Mouse (Mus musculus) liver (tissue): Measurements from ENCODE around the gene Pou4f2.
A peak's percentile ranks its signal among the peaks of the same experiment; 100 is the strongest.

ENCODE experiments used
- DNase-seq: peaks from one replicate; pipeline ENCODE4 v3.0.0-alpha.2; 2020; ENCODE audit warnings: mixed read lengths

Gene Pou4f2

DNA sequence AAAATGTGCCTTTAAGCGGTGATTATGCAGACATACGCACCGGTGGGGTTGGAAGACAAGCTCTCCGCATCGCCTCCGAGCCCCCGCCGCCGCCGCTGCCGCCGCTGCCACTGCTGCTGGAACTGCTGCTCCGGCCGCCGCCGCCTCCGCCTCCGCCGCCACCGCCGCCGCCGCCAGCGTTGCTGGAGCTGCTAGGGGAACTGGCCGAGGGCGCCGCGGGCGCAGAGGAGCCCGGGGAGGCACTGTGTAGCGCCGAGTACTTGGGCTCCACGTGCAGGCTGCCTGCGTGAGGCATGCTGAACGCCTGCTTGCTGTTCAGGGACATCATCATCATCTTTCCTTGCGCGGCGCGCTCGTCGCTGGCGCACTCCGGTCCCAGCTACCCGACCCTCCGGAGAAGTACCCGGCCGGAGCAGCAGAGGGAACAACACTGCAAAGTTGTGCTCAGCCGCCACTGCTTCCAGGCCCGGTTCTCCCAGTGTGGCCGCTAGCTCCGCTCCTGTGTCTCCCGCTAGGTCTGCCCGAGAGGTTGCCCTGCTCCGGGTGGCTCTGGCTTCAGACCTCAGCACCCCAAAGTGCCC, at the start of gene Pou4f2:
Gene Pou4f2 (minus strand): TSS at position 575 of the 581 bp plus-strand sequence.
- no peak for DNase-seq

DNA sequence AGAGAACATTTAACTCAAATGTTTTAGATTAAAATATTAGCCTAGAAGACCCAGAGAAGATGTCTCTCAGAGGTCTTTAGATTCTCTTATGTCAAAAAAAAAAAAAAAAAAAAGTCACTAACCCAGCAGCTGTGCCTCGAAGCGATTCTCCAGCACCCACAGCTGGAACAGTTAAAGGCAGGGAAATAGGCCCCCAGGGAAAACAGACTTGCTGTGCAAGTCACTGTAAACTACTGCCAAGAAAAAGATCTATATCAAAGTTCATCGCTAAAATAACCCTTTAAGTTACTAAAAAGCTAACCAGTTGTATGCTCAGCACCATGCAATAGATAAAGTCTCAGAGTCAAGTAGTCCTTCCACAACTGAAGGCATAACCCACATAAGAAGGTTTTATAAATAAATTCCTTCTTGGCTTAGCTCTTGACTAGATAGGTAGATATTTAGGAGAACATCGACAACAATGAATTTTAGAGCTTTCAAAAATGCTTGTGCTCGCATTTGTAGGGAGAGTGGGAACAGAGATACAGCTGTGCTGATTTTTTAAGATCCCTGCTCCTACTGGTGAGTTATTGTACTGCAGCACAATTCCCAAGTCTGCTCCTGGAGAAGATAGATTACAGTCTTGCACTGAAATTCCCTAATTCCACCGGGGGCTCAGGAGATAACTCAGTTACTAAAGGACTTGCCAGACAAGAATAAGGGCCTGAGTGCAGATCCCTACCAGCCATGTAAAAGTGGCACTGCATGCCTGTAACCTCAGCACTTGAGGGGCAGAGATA, 40.8 kb upstream of the Pou4f2 start:
- no peak for DNase-seq

DNA sequence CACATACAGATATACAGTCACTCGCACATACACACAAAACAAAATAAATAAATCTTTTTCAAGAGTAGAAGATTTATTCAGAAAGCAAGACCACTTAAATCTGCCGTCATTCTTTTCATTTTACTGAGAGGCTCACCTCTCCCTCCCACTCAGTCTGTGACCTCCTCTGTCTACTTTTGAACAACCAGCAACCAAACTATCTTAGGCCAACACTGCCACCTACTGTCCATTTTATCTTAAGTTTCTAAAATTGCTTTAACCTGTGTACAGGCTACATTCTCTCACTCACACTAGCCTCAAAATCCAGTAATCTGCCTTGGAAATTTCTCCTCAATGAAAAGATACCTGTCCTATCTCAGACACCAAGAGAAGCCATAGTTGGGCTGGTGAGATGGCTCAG, 31.4 kb upstream of the Pou4f2 start:
- DNase-seq, result no peak

DNA sequence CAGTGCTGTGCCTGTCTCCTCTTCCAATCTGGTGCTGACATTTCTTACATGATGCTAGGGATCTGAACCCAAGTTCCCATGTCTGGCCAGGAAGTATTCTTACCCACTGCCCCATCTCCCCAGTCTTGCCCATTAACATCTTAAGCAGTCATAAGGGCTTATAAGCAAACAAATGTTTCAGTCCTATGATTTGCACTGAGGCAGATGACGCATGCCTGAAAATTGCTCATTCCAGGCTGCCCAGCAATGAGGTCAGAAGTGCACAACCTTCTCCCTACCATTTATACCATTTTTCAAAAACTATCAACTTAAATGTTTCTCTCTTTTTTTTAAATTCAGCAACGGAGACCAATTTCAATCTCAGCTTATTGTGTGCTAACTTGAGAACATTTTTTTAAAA, 27.5 kb upstream of the Pou4f2 start:
- no peak for DNase-seq

DNA sequence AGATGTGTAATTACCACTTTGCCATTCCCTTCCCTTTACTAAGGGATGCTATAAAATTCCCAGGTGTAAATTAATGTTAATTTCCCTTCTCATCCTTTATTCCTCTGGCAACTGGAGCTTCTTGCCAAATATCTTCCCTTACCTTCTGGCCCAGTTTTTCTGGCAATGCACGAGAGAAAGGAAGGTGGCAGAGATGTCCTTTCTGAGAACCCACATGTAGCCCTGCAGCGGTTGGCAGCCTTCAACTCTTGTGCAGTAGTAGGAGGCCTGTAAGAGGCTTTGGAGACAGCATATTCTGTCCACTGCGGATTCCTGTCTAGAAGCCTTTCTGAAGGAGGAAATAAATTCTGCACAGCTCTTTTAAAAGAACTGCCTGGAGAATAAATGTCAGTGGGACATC, 20.0 kb upstream of the Pou4f2 start:
- DNase-seq, result no peak

DNA sequence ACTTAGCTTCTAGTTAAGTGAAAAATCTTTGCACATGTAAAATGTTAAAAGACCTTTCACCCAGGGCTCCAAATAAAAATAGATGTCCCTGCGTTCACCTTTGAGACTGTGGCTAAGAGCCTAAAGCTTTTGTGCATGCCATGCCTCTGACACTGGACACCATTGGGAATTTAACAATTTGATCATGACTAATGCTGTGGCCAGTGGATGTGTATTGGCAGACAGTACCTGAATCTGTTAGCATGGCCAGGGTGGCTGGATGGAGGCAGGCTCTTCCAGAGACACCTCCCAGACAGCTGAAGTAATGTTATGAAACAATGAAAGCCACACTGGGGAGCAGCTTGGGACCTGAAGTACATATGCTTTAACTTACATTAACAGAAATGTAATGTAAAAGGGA, 6.3 kb upstream of the Pou4f2 start:
- no peak for DNase-seq

DNA sequence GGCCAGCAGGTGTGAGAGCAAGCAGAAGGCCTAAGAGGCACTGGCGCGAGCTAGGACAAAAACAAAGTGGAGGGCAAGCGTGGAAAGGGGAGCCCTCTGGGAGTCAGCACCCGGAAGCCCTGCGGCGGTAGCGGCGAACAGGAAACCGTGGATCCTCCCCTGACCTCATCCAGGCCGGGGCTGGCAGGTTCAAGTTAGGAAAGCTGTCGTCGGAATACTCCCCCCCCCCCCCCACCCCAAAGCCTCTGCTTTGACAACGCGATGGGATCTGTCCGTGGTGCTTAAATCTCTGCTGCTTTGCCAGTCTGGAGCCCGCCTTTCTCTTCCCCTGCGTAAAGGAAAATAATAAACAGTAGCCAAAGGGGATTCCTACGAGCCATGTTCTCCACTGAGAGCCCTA, 1.7 kb upstream of the Pou4f2 start:
- DNase-seq, result peak; percentile 52

DNA sequence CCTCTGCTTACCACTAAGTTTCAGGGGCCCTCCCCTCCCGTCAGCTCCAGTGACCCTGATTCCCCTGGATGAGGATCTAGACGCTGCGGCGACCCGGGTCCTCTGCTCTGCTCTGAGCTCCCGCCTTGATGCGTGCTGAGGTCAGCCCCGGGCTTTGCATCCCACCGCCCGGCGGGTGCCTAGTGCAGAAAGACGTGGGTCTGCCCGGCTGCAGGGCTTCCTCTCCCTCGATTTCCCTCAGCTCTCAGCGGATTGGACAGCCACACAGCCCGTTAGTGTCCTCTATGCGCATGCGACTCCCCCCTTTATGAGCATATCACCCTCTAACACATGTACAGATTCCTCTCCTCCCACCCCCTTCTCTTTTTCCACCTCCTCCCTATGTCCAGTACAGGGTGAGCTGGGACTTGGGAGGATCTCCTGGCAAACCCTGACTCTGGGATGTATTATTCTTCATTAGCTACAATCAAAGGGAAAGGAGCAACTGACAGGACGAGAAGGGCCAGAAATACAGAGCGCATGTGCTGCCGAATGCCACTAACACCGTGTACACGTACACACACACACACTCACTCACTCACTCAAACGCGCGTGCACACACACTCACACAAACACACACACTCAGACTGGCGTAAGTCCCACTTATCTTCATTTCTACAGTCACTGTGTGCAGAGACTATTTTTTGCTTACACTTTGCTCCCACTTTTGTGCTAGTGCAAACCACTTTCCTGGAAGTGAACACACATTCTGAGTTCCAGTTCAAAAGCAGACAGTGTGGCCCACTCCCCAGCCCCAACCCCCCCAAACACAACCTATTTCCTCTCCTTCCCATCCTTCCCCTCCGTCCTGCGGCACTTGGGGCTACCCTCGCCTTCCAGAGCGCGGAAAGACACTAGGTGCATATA, 948 bp upstream of the Pou4f2 start:
- DNase-seq, result no peak

DNA sequence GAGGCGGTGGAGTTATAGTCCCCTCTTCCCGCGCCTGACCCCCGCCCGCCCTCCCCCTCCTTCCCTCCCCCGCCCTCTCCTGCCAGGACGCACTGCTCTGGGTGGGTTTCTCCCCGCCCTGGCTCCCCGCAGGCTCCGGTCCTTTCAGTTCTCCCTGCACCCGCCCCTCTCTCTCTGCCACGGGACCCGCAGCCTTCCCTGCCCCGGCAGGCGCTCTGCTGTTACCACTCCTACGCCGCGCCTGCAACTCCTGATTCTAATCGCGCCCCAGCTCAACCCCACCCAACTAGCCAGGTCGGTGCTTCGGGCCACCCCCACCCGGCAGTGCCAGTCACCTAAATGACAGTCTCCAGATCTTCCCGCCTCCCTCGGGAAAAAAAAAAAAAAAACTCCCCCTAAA, 216 bp upstream of the Pou4f2 start:
- no peak for DNase-seq

DNA sequence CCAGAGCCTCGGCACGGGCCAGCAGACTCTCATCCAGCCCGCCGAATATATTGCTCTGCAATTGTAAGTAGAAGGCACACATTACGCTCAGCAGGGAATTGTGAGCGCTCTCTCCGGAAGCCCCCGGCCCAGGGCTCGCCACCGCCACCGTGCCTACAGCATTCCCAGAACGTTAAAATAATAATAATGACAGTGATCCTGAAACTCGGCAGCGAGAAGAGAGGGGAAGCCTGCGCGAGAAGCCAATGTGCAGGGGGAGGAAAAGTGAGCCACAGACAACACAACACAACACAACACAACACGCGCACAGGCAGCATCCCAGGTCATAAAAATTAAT, 853 bp downstream of the Pou4f2 start:
- no peak for DNase-seq

DNA sequence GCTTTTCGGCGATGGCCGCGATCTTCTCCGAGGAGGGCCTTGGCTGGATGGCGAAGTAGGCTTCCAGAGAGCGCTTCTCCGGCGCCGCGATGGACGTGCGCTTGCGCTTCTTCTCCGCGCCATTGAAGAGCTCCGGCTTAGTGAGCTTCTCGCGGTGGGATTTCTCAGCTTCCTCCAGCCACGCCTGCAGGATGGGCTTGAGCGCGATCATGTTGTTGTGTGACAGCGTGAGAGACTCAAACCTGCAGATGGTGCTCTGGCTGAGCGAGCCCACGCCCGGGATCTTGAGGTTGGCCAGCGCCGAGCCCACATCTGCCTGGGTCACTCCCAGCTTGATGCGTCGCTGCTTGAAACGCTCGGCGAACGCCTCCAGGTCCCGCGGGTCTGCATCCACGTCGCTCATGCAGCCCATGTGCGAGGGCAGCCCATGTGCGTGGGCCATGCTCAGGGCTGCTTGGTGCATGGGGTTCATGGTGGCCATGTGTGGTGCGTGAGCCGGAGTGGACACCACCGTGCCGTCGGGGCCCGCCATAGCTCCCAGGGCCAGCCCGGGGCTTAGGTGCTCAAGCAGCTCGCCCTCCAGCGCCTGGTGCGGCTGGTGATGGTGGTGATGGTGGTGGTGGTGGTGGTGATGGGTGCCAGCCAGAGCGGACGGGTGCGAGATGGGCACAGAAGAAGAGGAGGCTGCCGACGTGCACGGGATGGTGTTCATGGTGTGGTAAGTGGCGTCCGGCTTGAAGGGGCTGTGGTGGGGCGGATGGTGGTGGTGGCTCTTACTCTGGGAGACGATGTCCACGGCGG, 1.4 kb downstream of the Pou4f2 start:
- no peak for DNase-seq

DNA sequence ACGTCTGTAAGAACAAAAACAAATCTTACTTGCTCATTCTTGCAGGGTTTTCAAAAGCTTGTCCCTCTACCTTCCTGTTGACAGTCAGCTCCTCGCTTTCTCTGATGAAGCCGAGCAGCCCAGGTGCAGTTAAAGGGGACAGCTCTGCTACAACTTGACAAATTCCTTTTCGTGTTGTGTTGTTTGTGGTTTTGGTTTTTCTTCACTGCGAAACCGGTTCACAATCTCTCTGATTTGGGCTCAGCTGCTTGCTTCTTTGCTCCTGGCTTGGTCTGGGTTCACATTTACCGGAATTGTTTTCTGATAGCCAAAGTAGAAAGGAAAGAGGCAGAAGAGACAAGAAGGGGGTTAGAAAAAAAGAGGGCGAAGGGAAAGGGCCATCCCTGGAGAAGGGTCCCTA, 2.1 kb downstream of the Pou4f2 start:
- DNase-seq, result no peak

DNA sequence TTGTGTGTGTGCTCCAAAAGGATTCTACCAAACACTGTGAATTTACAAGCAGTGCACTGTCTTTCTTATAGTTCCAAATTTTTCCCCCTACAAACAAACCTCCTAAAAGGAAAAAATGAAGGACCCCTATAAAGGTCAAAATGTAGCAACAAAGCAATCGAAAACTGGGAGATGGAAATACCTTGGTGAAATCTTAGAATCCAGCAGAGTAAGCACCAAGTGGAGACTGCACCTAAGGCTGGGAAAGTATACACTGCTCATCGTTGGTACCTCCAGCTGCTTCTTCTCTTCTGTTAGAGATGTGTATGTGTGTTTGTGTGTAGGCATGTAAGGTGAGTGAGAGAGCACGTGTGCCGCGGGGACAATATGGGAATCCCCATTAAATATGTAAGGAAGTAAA, 3.1 kb downstream of the Pou4f2 start:
- no peak for DNase-seq

DNA sequence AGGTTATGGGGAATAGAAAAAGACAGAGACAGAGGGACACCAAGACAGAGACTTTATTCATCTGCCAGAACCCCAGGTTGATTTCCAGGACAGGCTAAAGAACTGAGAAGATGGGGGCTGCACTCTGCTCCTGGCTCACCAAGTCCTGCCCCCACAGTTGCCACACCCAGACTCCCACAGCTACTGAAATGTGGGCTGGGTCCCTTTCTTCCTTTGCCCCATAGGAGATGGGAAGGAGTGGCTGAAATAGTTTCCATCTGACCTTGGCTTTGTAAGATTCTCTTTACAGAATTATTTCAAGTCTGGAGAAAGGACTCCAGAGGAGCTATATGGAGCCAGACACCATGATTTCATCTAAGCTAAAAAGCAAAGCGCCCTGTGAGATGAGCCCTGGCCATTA, 4.0 kb downstream of the Pou4f2 start:
- DNase-seq, result no peak

DNA sequence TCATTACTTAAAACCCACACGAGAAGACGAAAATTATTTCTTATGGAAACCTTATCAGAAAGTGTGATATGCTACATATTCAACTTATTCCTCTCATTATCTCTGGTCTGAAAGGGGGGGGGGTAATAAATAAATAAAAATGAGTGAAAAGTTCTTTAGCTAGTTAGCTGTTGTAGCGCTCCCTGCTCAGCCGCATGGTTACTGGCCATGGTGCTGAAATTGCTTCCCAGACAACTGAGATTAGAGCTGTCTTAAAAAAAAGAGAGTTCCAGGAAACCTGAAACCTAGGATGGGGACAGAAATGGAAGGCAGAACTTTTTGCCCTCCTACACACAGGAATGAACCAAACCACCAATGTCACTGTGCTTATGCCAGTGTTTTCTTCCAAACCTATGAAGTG, 5.1 kb downstream of the Pou4f2 start:
- DNase-seq, result peak; percentile 43

DNA sequence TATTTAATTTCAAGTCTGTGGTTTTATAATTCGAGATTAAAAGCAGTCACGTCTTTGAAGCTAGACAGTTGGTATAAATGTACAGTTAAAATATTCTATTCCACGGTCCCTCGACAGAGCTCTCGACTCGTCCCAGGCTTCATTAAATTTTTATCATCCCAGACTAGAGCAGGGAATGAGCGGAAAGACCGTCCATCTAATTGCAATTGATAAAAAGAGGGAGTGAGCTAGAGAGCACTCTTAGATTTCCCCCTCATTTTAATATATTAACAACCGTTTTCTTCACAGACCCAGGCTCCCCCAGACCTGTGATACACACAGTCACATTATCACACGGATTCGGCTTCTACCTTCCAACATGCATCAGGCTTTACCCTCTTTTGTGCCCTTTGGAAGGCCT, 8.3 kb downstream of the Pou4f2 start:
- DNase-seq, result no peak

DNA sequence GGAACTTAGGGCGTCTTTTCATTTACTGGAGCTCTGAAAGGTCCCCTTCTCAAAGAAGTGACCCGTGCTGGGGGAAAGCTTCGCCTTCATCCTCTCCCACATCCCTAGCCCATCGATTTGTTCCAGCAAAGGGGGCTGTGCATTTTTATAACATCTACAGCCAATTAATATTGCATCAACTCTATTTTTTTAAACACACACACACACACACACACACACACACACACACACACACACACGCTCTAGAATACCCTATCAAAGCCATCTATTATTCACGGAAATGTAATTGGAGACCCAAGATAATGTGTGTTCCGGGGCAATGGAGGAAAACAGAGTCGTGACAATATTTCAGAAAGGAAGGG, 8.7 kb downstream of the Pou4f2 start:
- no peak for DNase-seq

DNA sequence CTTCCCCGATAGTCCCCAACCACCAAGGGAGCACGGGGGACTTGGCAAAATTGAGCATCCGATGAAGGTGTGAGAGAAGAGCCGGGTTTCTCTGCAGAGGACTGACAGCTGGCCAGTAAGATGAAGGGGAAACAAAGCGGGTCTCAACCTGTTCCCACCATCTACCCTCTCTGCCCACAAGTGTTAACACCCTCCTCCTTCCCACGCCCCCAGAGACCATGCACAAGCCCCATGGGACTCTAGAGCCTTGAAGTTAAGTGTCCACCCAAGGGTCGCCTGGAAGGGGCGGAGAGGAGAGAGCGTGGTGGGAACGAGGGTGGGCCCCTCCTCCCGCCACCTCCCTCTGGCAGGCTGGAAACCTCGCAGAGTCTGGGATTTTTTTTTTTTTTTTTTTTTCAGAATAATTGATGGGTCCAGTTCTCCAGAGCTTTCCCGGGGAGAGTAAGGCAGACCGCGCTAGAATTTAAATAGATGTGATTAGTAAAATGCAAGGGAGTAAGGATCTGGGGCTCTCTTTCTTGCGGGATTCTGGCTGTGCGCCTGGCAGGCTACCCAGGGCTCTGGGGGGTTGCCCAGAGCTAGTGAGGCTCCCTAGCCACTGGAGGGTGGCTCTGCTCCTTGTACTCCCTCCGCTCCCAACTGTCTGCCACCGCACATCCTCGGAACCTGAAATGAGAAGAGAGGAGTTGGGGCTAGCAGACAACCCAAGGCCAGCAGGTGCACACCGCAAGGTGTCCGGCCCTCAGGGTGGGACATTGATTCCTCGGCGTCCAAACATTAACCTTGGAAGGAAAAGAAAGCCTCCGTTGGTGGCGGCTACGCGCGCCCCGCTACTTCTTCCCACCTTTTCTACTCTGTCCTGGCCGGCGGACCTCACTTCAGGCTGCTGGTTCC, 9.3 kb downstream of the Pou4f2 start:
- DNase-seq, result no peak

DNA sequence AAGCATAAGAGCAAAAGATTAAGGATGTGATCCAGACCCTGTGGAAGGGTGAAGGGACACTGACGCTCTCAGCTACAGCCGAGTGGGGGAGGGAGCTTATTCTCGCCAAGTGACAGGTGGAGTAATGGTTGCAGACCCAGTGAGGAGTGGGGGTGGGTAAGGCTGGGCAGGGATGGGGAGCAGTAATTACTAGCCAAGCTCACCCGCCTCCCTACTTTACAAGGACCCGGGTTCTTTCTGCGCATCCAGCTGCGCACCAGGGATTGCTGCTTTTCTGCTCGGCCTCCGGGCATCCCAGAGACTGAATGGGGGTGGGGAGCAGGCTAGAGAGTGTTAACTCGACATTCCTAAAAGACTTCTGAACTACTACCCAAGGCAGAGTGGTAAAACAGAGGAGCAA, 10.0 kb downstream of the Pou4f2 start:
- DNase-seq, result no peak

DNA sequence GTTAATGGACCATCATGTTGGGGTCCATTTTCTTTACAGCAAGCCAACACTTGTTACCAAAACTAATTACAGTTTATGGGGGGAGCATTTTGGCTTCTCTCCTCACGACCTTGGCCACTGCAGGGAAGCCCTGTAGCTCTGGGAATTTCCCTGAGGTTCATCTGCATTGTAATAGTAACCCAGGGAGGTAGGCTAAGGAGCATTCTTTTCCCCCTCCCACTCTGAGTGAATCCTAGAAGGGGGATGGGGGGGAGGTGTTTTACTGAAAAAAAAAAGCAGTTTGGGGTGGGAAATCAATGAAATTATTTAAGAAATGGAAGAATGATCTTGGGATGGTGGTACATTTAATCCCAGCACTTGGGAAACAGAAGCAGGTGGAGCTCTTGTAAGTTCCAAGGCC, 12.5 kb downstream of the Pou4f2 start:
- DNase-seq, result no peak

DNA sequence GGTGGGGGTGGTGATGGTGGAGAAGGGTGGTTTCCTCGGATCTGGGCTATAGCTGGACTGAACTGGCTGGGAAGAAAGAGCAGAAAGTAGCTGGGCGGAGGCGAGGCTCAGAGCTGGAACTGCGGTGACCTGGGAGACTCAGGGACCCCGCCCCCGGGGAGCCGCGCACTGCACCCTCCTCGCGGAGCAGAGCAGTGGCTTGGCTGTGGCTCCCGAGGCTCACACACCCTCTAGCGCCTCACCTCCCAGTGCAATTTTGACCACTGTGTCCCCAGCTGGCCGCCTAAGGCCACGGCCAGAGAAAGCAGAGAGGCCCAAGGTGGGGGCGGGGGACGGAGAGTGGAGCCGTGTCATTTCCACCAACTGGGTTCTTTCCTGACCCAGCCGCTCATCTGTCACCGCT, 16.3 kb downstream of the Pou4f2 start:
- peak; percentile 8 for DNase-seq

DNA sequence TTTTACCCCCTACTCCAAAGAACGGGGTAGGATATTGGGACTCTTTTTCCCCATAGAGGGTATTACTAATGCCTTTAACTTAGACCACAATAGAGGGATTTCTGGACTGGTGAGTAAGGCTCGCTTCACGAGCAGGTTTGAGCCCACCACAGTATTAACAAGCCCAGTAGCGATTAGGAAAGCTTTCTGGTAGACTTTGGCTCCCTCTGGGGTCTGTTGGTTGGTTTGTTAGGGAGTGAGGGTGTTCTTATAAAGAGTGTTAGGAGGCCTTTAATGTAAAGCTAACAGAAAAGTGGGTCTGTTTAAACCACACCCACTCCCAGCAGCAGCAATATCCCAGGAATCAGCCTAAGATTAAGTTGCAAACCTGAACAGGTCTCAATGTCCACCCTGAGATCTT, 17.2 kb downstream of the Pou4f2 start:
- no peak for DNase-seq
